Mouse (Mus musculus): ENCODE data around the gene Zbtb44. TPM values are rescaled to one million over a fixed set of nuclear protein-coding genes. Genes with fewer than 3 reads are reported as not detected.

The Zbtb44 gene
- polyA plus RNA-seq, 1 experiment from 2014 or later: 7.1 TPM

DNA sequence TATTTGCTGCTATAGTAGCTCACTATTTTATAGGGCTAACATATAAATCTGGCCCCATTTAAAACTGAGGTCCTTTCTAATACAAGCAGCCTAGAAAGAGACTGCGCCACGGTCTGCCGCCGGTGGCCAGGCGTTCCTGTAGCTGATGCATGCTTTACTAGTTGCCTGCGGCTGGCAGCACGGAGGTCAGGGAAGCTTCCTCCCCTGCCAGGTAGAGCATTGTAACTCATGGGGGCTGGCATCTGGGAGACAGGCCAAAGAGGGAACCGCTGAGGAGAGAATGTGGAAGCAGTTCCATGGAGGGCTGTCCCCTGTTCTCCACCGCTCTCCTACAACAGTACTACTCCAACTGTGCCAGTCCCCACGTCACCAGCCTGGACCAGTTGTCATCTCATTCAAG is 44.4 kb downstream of the Zbtb44 start:
- no peak overlapping the region for H3K4me2 ChIP-seq (replicated peaks)
- H3K27me3 ChIP-seq: no peaks in the 10 kb centered on the region
- H3K36me3 ChIP-seq: no peaks in the 10 kb centered on the region; the same call in 1 of the 2 replicates
- no peak overlapping the region for H3K4me3 ChIP-seq
- no peak overlapping the region for H3K9ac ChIP-seq
- no peak overlapping the region for H3K27ac ChIP-seq
- H3K9me3 ChIP-seq (replicated peaks): no peaks in the 10 kb centered on the region
- 90% methylated on average over 10 of the region's 10 CpGs for WGBS
- ATAC-seq (ENCODE audit: low FRiP score): no peak
- no peaks in the 10 kb centered on the region for H3K4me1 ChIP-seq

DNA sequence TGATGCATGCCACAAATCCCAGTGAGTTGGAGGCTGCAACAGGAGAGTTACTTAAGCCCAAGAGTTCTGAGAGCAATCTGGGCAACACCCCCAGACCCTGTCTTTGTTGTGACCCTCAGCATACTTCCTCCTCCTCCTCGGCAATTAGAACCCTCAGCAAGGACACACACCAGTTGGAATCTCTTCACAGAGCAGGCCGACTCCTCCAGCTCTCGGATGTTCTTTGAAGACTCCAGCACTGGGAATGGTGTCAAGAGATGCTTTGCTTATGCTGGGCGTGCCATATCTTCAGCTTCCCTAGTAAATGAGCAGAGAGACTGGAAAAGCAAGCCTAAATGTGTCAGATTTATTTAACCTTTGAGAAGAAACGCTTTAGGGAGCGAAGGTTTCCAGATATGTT is 50.3 kb downstream of the Zbtb44 start:
- Histone ChIP-seq H3K27ac (no peak overlapping the region), H3K4me2 (replicated peaks) (no peak overlapping the region), H3K4me3 (no peak overlapping the region), H3K36me3 (no peaks in the 10 kb centered on the region), H3K4me1 (peaks cover 3% of the 10 kb centered on the region; the same call in 1 of the 2 replicates), H3K9me3 (replicated peaks) (no peaks in the 10 kb centered on the region), H3K27me3 (no peaks in the 10 kb centered on the region; the same call in 1 of the 2 replicates), H3K9ac (no peak overlapping the region)
- WGBS: 82% methylated on average over 6 of the region's 6 CpGs
- ATAC-seq (ENCODE audit: low FRiP score): no peak

DNA sequence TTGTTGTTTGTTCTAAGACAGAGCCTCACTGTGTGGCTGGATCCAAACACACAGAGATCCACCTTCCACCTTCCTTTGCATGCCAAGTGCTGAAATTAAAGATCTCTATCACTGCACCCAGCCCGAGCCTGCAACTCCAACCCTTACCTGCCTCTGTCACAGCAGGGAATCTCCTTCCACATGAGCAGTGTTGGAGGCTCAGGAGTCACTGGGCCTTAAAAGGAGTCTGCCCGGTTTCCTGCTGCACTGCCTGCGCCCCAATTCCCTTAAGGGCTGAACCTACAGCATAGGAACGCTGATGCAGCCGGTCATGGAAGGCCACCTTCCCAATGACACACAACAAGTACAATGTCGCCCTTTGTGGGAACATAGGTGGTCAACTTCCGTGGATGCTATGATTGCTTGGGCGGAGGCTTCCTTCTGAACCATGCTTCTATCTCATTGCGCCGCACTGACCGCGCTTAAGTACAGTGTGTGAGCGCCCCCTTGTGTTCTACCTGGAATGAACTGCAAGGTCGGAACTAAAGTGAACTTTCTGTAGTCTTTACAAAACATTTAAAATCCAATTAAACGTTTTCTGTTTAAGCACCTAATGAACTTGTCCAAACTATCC is 51.7 kb downstream of the Zbtb44 start:
- no peak overlapping the region for H3K9ac ChIP-seq
- no peaks in the 10 kb centered on the region for H3K36me3 ChIP-seq
- H3K27me3 ChIP-seq: no peaks in the 10 kb centered on the region; the same call in 1 of the 2 replicates
- peak overlapping the region; percentile 18 for H3K4me3 ChIP-seq
- no peaks in the 10 kb centered on the region for H3K9me3 ChIP-seq (replicated peaks)
- H3K4me2 ChIP-seq (replicated peaks): peak overlapping the region; percentile 47
- peak; percentile 47; the same call in 1 of the 2 replicates for ATAC-seq (ENCODE audit: low FRiP score)
- H3K27ac ChIP-seq: no peak overlapping the region
- H3K4me1 ChIP-seq: peaks cover 3% of the 10 kb centered on the region; the same call in 1 of the 2 replicates
- 8% methylated on average over 15 of the region's 15 CpGs for WGBS

GRCm38 (mm10) chr9:31082771-31083170 is 52.3 kb downstream of the Zbtb44 start:
- Histone ChIP-seq H3K4me2 (replicated peaks) (no peak overlapping the region), H3K27ac (no peak overlapping the region), H3K4me3 (no peak overlapping the region), H3K27me3 (no peaks in the 10 kb centered on the region; the same call in 1 of the 2 replicates), H3K36me3 (no peaks in the 10 kb centered on the region), H3K9me3 (replicated peaks) (no peaks in the 10 kb centered on the region), H3K9ac (no peak overlapping the region), H3K4me1 (peaks cover 3% of the 10 kb centered on the region; the same call in 1 of the 2 replicates)
- 81% methylated on average over 6 of the region's 6 CpGs for WGBS
- no peak for ATAC-seq (ENCODE audit: low FRiP score)

DNA sequence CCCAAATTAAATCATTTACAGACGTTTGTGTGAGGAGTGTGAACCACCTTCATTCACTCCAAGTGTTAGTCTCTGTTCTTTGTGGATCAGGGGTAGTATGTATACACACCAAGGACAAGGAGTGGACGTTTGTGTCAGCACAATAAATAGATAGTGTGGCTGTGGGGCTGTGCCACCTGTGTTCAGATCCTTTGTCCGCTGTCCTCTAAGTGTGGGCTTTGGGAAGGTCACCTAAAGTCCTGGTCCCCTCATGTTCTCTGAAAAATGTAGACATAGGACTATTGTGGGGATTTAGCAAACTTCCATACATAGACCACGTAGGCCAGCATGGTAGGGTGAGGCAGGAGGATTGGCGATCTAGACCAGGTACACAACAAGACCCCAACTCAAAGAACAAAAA is 55.1 kb downstream of the Zbtb44 start:
- peaks cover 3% of the 10 kb centered on the region; the same call in 1 of the 2 replicates for H3K4me1 ChIP-seq
- WGBS: 74% methylated on average over 5 of the region's 5 CpGs
- no peaks in the 10 kb centered on the region; the same call in 1 of the 2 replicates for H3K27me3 ChIP-seq
- H3K36me3 ChIP-seq: no peaks in the 10 kb centered on the region
- no peak overlapping the region for H3K4me3 ChIP-seq
- no peaks in the 10 kb centered on the region for H3K9me3 ChIP-seq (replicated peaks)
- H3K27ac ChIP-seq: no peak overlapping the region
- no peak overlapping the region for H3K9ac ChIP-seq
- ATAC-seq (ENCODE audit: low FRiP score): no peak
- no peak overlapping the region for H3K4me2 ChIP-seq (replicated peaks)

DNA sequence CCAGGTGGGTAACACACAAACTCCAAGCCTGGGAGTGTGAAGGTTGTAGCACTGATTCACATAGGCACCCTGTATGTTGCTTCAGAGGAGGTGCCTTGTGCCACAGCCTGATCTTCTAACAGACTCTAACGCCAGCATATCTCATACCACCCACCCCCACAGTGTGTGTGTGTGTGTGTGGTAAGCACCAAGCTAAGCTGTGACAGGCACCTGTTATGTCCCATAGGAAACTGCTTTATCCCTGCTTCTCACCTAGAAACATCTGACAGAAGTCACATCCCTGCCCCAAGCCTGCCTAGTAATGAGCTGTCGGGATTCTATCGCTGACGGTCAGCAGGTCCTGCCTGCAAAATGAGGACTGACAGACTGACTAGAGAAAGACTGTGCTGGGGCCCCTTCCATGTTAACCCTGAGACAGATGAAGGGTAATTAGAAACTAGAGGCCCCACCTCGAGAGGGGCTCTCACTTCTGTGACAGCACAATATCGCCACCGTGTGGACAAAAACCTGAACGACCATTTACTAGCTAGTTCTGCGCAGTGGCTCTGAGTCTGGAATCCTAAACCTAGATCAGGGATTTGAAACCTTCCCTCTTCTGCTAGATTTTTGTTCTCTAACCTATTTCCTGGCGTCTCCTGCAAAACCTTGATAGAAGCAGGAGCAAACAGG is 55.8 kb downstream of the Zbtb44 start:
- Histone ChIP-seq H3K27ac (no peak overlapping the region), H3K9ac (no peak overlapping the region), H3K4me2 (replicated peaks) (no peak overlapping the region), H3K4me3 (no peak overlapping the region), H3K4me1 (peaks cover 3% of the 10 kb centered on the region; the same call in 1 of the 2 replicates), H3K9me3 (replicated peaks) (no peaks in the 10 kb centered on the region), H3K27me3 (no peaks in the 10 kb centered on the region; the same call in 1 of the 2 replicates), H3K36me3 (no peaks in the 10 kb centered on the region)
- 19% methylated on average over 10 of the region's 10 CpGs for WGBS
- peak; percentile 42; the same call in 1 of the 2 replicates for ATAC-seq (ENCODE audit: low FRiP score)

GRCm38 (mm10) chr9:31086754-31087145 is 56.3 kb downstream of the Zbtb44 start:
- no peak overlapping the region for H3K4me2 ChIP-seq (replicated peaks)
- 81% methylated on average over 7 of the region's 7 CpGs for WGBS
- peaks cover 3% of the 10 kb centered on the region; the same call in 1 of the 2 replicates for H3K4me1 ChIP-seq
- no peaks in the 10 kb centered on the region; the same call in 1 of the 2 replicates for H3K27me3 ChIP-seq
- ATAC-seq (ENCODE audit: low FRiP score): no peak
- H3K9ac ChIP-seq: no peak overlapping the region
- no peaks in the 10 kb centered on the region for H3K36me3 ChIP-seq
- no peak overlapping the region for H3K4me3 ChIP-seq
- no peaks in the 10 kb centered on the region for H3K9me3 ChIP-seq (replicated peaks)
- no peak overlapping the region for H3K27ac ChIP-seq

DNA sequence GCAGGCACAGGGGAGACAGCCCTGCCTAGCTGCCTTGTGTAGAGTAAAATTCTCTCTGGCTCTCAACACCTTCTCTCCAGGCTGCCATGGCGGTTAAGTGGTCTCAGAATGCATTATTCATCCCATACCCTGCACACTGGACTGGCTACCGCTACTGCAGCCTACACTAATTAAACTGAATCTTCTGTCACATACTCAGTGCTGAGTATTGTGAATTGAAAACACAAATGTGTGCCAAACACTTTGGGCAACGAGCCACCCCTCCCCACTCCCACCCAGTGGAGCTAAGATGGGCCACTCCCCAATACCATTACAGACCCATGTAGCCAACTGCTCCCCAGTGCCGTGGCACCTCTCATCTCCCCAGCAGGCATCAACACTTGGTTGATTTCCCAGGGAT is 57.0 kb downstream of the Zbtb44 start:
- H3K4me2 ChIP-seq (replicated peaks): no peak overlapping the region
- no peak overlapping the region for H3K9ac ChIP-seq
- H3K36me3 ChIP-seq: no peaks in the 10 kb centered on the region
- H3K4me3 ChIP-seq: no peak overlapping the region
- H3K4me1 ChIP-seq: no peaks in the 10 kb centered on the region
- no peaks in the 10 kb centered on the region; the same call in 1 of the 2 replicates for H3K27me3 ChIP-seq
- H3K9me3 ChIP-seq (replicated peaks): no peaks in the 10 kb centered on the region
- no peak for ATAC-seq (ENCODE audit: low FRiP score)
- no peak overlapping the region for H3K27ac ChIP-seq
- 78% methylated on average over 4 of the region's 4 CpGs for WGBS

DNA sequence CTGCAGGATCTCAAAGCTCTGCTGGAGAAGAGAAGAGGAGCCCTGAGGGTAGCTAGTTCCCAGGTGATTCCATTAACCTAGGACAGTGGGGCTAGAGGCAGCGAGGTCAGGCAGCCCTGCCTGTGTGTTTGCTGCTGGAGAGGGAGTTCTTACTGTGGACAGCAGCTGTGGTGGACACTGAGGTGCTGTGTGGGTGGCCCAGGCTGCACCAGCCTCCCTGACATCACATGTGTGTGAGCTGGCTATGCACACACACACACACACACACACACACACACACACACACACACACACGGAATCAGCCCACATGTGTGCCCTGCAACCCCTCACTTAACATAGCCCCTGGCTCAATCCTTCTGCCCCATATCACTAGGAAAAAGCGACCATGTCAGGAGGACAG is 57.7 kb downstream of the Zbtb44 start:
- Histone ChIP-seq H3K27me3 (no peaks in the 10 kb centered on the region; the same call in 1 of the 2 replicates), H3K36me3 (no peaks in the 10 kb centered on the region), H3K4me1 (no peaks in the 10 kb centered on the region), H3K9ac (no peak overlapping the region), H3K27ac (no peak overlapping the region), H3K4me3 (no peak overlapping the region), H3K4me2 (replicated peaks) (no peak overlapping the region), H3K9me3 (replicated peaks) (no peaks in the 10 kb centered on the region)
- ATAC-seq (ENCODE audit: low FRiP score): no peak
- 81% methylated on average over 3 of the region's 3 CpGs for WGBS

DNA sequence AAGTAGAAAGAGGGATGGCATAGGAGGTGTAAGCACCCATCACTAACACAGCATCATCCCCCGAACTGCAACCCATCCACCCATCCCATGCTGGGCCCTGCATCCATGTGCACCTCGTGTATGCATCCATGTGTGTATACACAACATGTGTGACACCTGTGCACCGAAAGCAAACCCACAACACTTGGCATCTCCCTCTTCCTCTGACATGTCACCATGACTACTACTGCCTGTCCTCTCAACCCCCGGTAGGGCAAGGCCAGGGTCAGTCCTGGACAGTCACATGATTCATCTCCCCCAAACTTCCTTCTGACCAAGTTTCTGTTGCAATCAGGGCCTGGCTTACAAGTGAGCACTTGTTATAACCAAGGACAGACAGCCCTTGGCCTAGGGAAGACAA is 58.4 kb downstream of the Zbtb44 start:
- no peaks in the 10 kb centered on the region for H3K27me3 ChIP-seq
- H3K27ac ChIP-seq: no peak overlapping the region
- no peak overlapping the region for H3K9ac ChIP-seq
- ATAC-seq (ENCODE audit: low FRiP score): no peak
- no peaks in the 10 kb centered on the region for H3K4me1 ChIP-seq
- H3K36me3 ChIP-seq: no peaks in the 10 kb centered on the region
- no peak overlapping the region for H3K4me3 ChIP-seq
- no peaks in the 10 kb centered on the region for H3K9me3 ChIP-seq (replicated peaks)
- 85% methylated on average over 4 of the region's 4 CpGs for whole genome bisulfite sequencing
- no peak overlapping the region for H3K4me2 ChIP-seq (replicated peaks)

DNA sequence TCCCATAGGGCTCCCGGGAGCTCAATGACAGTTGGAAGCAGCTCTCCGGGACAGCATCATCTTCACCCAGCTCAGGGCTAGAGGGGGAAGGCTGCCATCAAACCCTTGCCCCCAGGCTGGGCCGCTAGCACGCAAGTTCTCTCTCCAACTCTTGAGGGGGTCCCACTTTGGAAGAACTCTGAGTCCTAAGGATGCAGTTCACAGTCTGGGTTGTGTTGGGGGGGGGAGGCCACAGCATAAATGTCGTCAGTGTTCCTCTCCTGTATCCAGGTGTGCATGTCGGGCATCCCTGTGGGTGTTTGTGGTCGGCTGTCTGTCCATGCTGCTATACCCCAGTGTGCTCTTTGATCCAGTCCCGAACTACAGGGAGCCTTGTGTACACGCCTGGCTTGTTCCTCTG is 59.1 kb downstream of the Zbtb44 start:
- H3K36me3 ChIP-seq: no peaks in the 10 kb centered on the region
- no peak overlapping the region for H3K4me2 ChIP-seq (replicated peaks)
- H3K9me3 ChIP-seq (replicated peaks): no peaks in the 10 kb centered on the region
- 82% methylated on average over 9 of the region's 9 CpGs for WGBS
- H3K9ac ChIP-seq: no peak overlapping the region
- no peaks in the 10 kb centered on the region for H3K27me3 ChIP-seq
- no peak overlapping the region for H3K4me3 ChIP-seq
- no peak overlapping the region for H3K27ac ChIP-seq
- no peaks in the 10 kb centered on the region for H3K4me1 ChIP-seq
- no peak for ATAC-seq (ENCODE audit: low FRiP score)

DNA sequence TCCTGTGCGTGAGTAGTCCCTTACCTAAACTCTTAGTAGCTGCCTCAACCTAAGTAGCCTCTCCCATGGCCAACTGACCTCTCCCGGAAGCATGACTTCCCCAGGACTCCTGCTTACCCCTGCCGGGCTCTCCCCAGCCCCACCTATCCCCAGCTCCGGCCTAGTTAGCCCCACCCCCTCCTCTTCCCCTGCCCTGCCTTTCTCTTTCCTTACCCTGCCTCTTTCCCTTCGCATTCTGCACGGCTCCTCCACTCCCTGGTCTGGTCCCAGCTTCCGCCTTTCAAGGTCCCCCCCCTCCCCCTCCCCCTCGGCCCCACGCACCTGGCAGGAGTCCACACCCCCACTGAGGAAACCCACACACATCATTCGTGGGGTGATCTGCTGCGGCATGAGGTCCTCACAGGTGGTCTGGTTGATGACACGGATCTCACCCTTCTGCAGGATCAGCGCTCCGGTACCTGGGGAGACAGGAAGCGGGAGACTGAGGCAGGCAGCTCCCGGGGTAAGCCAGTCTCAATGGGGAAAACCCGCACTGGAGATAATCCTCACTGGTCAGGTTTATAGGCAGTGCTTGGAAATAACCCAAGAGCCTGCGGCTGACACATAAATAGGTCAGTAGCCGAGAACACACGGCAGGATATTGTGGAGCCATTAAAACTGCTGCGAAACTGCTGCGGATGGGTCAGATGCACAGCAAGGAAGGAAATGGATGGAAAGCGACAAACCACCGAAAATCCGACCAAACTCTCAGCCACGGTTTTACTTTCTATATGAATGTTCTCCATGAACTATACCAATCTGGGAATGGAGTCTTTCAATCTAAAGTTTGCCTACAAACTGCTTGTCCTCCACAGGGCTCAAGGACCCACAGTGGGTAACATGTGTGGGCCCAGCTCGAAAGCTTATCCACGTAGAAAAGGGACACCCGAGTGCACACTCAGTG is 59.9 kb downstream of the Zbtb44 start:
- H3K36me3 ChIP-seq: no peaks in the 10 kb centered on the region
- no peak overlapping the region for H3K4me3 ChIP-seq
- H3K27me3 ChIP-seq: no peaks in the 10 kb centered on the region
- ATAC-seq (ENCODE audit: low FRiP score): no peak
- no peak overlapping the region for H3K4me2 ChIP-seq (replicated peaks)
- no peaks in the 10 kb centered on the region for H3K4me1 ChIP-seq
- 78% methylated on average over 29 of the region's 29 CpGs for whole genome bisulfite sequencing
- H3K27ac ChIP-seq: no peak overlapping the region
- H3K9ac ChIP-seq: no peak overlapping the region
- H3K9me3 ChIP-seq (replicated peaks): no peaks in the 10 kb centered on the region

Data from hindbrain, embryonic 12.5 days (tissue).